Mouse (Mus musculus) right cerebral cortex, postnatal 10 days (tissue): ENCODE data around the gene Fbxo4.

Source experiments
- DNase-seq, 2 experiments: peaks; one replicate each; pipeline ENCODE4 v3.0.0; 2021; ENCODE audit warnings: low spot score in 2 of 2

Fbxo4 gene

DNA sequence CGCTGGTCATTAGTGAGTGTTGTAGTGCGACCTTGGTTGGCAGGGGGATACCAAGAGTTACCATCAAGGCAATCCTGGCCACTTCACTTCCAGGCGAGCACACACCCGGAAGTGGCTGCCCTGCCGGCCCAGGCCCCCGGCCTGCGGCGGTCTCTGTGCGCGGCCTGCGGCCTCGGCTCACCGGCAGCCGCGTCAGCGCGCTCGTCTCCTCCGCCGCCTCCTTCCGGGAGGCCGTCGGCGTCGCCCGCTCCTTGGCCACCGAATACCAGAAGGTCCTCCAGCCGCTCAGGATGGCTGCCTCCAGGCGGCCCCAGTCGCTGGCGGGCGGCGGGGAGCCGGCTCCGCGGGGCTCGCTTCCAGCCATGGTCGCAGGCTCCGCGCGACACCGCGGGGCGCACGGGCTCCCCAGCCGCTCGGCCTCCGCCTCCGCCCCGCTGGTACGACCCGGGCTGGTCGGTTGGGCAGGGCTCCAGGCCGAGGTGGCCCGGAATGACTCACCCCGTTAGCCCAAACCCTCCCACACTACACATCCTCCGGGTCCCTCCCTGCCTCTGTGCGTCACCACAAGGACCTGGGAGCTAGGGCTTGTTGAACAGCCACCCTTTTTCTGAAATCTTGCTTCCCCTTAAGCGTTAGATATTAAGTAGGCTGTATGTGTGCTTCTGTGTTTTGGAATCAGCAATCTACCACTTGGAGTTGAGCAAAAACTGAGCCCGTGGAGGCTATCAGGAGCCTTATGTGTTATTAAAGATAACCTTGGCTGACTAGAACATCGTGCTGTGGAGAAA, at the start of gene Fbxo4:
Gene Fbxo4 (minus strand): TSS at position 513 of the 788 bp plus-strand sequence.
- peak; percentile 79 to 80 for DNase-seq

DNA sequence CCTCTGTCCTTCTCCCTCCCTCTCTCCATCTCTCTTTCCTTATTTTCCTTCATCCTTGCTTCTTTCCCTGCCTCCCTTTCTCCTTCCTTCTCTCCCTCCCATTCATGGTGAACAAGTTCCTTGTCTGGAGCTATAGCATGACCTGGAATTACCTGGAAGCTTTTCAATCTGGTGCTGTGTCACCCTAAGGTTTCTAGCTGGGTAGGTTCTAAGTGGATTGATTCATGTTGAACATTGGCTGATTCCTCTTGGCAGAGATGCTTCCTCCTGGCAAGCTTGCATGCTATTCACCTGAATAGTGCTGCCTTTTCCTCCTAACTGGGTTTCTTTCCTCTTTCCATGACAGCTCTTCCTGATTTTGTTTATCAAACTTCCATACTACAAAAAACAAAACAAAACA, 49.6 kb upstream of the Fbxo4 start:
- no peak for DNase-seq

DNA sequence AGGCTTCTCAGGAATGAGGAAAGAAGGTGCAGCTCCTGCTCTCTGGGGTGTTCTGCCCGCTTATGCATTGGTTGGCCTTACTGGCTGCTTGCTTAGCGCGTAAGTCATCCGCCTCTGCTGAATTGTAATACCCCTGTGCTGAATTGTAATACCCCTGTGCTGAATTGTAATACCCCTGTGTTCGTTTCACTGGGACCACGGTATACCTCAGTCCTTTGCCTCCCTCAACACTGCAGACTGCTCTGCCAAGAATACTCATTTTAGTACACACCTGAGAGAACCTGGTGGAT, 49.0 kb upstream of the Fbxo4 start:
- DNase-seq = no peak

DNA sequence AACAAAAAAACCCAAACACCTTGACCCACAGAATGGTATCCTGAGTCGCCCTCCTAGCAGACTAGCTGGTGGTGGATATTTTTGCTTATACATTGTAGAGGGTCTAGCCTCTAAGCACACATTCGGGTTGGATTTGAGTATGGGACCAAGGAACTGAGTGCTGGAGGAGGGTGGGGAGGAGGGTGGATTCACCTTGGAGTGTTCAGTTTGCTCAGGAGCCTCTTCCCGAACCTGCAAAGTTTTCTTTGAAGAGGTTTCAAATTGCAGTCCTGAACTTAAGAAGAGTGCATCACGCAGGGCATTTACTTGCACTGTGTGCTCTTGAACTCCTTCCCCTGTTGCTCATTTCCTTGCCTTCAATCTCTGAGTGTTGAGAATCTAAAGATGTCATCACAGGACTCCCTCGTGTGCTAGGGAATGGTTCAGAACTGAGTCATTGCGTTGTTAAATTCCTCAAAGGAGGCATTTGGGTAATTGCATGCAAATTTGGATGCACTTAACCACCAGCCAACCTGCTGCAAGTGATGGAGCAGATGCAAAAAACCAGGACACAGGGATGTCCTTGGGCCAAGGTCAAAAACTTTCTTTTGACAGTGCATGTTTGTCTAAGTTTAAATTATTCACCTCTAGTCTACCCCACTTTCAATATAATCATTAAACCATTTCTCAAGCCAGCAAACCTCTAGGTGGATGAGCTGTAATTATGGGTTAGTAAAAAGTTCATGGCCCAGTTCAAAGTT, 48.5 kb upstream of the Fbxo4 start:
- DNase-seq = no peak

DNA sequence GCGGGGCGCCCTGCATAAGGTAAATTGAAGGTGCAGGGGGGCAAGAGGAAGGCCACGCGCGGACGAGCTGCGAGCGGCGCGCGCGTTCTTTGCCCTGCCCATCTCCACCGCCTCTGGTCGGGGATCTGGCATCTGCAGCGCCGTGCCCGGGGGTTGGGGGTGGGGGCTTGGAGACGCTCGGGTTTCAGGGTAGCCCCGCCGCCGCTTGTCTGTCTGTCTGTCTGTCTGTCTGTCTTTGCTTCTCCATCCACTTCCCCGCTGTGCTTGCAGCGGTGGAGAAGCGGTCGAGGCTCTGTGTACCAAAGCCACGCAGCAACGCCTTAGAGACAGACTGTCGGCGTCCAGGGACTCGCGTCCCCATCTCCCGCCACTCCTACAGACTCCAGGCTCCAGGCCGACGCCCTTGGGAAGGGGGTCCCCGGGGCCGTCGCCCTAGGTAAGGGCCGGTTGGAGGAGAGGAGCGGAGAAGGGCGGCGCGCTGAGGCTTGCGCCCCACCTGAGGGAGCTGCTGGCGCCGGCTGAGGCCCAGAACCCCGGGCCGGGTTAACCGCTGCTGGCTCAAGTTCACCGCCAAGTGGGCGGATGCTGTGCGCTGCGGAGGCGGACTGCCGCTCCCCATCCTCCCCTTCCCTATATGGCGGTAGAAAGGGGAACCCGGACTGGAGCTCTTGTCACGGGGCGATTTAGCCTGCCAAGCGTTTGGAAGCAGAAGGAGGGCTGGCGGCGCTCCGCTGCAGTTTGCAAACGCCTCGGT, 47.6 kb upstream of the Fbxo4 start:
- DNase-seq = peak; percentile 88 to 91

DNA sequence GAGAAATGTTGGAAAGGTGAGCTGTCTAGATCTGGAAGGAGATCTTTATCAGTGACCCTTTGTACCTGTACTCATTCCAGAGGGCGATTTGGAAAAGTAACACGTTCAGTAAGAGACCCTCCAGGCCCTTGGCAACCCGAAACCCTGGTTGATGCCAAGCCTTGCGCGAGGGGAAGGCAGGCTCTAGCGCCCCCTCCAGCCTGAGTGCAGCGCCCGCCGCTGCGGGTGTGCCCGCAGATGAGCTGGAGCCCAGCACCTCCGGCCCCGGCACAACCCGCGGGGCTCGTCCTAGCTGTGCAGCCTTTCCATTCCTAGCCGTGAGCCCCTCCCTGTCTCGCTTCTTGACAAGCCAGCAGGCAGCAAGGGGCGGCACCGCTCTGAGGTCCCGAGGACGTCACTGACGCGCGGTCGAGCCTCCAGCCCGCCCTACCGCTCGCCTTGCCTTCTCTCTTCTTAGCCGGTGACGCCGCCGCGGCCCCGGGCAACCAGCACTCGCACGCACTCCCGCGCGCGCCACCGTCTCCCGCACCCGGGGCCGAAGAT, 46.9 kb upstream of the Fbxo4 start, which contains the start of gene Oxct1:
Gene Oxct1 (plus strand): TSS at position 153 of the 543 bp plus-strand sequence.
- DNase-seq = peak; percentile 96 to 97

DNA sequence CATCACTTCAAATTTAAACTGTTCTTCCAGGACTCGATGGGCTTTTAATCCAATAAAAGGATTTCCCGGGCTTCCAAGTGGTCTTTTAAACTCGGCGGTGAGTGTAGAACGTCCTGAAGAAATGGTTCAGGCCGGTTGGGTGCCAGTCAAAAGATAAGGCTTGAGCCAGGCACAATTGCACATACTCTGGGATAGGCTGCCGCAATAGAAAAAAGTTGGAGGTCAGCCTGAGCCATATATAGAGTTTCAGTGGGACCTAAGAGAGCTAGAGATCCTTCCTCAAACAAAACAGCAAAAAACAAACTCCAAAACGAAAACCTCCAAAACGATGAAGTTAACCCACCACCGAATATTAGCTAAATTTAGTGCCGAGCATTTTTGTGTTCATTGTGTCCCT, 46.1 kb upstream of the Fbxo4 start:
- no peak for DNase-seq

DNA sequence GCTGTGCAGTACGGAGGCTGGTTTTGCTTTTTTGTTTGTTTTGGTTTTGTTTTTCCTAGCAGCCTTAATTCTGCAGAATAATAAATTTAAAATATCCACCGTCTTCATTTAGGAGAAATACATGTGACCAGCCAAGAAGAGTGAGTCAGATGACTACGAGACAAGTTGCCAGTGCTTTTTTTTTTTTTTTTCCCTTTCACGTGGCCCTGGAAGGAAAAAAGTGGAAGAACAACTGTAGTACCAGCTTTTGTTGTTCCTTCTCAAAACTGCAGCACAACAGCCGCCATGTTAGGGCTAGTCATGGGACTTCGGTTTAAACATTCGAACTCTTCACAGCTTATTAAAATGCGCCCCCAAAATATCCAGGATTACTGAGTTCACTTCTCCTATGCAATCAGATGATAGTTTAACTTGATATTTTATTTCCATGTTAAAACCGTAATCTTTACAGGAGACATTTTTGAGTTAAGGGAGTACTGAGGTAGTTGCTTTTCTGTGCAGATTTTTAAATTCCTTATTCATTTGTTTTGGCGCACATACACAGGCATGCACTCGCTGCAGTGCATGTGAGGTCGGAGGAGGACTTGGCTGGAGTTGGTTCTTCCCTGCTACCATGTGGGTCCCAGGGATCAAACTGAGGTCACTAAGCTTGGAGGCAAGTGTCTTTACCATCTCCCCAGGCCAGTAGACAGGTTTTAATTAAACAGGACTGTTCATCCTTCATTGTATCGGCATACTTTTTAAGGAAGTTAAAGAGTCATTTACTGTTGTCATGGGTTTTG, 45.5 kb upstream of the Fbxo4 start:
- no peak for DNase-seq

DNA sequence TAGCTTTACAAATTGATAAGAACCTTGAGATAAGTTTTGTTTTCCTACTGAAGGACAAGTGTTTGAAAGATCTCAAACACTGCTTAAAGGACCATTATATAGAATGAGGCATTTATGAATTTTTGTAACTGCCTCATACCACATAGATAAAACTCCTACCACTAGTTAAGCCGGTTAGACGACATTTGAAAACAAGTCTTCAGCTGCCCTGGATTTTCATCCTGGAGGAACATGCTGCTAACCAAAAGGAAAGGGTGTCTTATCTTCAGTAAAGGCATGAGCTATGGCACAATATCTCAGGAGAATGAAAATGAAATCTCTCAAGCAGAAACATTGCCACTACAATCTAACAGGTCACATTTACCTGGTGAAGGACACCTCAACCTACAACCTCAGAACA, 44.4 kb upstream of the Fbxo4 start:
- DNase-seq = no peak

DNA sequence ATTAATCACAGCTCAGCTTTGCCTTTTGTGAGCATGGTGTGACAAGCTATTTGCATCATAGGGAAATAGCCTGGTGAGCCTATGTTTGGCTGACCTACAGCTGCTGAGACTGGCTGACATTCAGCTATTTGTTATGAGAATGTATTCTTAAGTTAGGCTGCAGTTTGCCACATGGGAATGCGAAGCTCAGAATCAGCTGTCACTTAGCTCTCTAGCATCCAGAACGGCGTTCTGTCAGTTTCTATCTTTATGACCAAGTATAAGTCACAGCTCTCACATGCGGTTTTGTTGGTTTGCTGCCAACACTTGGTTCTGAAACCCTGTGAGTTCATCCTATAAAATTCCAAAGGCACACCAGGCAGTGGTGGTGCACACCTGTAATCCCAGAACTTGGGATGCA, 41.3 kb upstream of the Fbxo4 start:
- peak in 1 of 2 experiments; percentile 36 for DNase-seq

DNA sequence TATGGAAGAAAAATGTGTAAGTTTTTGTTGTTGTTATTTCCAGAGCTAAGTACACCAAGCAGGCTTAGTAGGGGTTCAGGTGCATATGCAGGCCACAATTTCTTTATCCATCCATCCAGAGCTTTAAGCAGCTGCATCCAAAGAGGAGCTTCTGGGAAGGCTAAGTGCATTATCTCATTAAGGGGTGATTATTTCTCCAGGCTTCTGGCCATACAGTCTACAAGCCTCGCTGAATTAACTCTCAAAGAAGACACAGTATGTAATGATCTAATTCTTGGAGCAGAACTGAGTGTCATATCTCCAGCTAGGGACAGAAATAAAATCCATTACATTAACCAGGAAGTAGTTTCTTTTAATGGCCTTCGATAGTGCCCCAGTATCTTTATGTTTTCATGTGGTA, 34.5 kb upstream of the Fbxo4 start:
- DNase-seq = no peak

DNA sequence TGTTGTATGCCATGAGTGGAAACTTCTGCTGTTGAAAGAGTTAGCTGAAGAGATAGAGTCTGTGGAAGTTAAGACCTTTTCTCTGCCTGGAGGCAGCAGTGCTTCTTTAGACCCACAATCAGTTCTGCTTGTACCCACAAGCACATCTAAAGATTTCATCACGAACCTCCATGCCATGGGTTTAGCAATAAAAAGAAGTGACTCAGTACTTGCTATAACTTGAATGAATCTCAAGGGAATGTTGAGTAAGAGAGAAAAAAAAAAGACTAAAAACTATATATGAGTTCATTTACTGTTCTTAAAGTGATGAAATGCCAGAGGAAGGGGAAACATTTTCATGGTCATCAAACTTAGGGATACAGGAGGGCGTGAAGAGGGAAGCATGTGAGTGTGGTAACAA, 21.2 kb upstream of the Fbxo4 start:
- DNase-seq = no peak

DNA sequence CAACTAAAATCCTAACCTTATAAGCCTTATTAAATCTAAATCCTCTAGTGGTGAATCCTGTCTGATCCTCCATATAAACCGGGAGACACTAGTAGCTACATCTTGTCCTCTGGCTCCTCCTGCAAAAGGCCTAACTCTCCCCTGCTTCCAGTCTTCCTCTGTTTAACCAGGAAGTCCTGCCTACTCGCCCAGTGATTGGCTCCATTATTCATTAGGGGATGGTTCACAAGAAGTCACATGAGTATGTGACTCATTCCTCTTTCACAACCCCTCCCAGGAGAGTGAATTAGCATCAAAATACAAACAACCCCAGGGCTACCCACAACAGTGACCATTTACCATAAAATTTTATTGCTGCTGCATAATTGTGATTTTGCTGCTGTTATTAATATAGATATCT, 19.8 kb upstream of the Fbxo4 start:
- DNase-seq = no peak

DNA sequence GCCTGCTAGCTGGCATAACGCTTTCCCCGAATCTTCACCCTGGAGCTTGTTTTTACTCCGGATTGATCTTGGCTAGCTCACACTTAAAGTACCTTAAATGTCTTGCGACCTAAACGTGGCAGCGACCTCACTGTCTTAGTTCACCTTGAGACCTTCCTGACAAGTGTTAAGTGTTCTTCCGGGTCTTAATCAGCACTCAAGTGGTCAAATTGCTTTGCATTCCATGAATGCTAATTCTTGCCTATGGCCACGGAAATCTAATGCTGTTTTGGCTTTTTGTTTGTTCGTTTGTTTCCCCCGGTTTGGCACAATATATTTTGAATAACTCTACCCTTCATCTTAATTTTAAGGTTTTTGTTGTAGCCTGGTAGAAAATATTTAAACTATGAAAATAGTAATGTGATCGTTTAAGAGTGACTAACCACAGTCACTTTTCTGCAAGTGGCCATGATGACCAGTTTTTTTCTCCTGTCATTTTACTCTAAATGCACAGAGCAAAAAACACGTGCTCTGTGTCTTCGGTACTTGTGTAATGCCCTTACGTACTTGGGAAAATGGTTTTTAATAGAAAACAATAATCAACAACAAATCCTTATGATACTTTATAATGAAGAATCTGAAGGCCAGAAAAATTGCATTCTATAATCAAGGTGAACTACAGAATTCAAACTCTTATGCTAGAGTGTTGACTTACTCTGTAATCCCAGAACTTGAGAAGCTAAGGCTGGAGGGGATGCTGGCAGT, 17.1 kb upstream of the Fbxo4 start:
- no peak for DNase-seq

DNA sequence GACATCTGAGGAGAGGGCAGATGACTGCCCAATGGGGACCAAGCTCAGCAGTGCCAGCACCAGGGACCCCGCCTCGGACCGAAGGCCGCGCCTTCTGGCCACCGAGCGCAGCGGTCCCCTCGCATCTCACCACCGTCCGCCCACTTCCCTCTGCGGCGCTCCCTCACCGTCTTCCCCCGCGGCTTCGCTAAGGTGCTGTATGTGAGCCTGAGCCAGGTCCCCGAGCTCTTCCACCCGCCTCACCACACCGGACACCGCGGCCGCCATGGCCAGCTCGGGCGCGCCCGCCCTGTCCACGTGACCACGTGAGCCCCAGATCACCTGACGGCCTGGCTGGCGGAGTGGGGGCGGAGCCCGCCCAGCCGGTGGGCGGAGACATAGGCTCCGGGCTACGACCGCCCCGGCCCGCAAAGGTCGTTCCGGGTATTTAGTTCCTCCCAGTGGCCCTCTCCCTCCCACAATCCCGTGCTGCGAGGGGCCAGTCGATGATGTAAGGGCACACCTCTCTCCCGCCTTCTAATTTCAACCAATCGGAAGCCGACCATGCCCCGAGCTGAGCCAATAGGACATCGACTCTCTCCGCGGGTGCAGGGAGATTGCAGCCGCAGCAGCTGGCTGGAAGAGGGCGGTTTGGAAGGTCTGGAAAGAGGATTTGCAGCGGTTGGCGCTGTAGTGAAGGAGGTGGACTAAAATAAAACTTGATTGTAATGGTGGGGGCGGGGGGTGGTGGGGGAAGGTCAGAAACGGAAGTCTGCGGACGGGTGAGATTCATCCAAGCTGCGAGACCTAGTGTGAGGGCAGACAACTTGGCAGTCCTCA, 16.3 kb upstream of the Fbxo4 start, which contains the start of gene AW549877:
Gene AW549877 (minus strand): TSS at position 297 of the 819 bp plus-strand sequence.
- peak; percentile 98 to 99 for DNase-seq

DNA sequence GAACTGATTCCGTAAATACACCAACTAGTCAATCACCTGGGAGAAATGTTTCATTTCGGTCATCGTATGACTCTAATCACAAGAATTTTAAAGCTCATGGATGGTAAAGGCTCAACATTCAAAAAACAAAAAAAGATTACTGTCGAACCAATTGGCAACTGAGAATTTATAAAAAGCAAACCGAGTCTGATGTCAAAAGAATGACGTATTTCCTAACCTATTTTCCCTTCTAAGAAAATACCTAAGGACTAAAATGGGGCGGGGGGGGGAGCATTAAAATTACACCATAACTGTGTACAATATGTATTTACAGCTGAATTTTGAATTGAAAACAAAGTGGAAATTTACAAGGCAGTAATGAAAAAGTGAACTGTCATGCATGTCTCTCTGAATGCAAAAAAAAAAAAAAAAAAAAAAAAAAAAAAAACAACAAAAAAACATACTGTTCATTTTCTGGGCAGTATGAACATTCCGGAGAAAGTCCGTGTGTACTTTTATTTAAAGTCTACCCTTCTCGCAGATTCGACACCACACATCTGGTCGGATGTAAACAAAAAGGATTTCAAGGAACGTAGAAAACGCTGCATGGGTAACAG, 15.6 kb upstream of the Fbxo4 start:
- no peak for DNase-seq

DNA sequence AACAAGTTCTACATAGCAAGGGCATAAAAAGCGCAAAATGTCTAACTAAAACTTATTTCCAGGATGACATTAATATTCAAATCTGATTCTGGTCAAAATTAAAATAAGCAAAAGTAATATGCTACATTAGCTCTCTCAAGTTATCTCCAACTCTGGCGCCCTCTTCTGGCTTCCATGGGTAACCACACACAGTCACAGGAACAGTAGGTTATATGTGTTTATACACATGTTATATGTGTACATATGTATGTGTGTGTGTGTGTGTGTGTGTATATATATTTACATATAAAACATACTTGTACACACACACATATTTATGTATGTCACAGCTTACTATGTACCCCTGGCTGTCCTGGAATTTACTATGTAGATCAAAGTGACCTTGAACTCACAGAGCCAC, 8.6 kb upstream of the Fbxo4 start:
- peak in 1 of 2 experiments; percentile 64 for DNase-seq

DNA sequence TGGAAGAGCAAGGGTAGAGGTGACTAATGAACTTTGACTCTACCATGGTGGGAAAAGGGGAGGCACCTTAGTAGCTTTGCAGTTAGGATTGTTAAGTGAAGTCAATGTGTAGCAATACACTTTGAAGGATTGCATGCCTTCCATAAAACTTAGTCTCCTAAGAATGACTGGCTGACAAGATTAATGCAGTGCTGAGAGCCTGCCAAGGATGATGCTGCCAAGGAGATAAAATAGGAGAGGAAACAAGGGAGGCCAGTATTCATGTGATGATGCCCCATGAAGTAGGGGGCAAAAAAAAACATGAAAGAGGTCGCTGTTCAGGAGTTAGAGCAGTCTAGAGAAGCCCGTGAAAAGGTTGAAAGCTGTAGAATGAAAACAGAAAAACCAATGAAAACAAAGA, 5.5 kb upstream of the Fbxo4 start:
- DNase-seq = no peak

DNA sequence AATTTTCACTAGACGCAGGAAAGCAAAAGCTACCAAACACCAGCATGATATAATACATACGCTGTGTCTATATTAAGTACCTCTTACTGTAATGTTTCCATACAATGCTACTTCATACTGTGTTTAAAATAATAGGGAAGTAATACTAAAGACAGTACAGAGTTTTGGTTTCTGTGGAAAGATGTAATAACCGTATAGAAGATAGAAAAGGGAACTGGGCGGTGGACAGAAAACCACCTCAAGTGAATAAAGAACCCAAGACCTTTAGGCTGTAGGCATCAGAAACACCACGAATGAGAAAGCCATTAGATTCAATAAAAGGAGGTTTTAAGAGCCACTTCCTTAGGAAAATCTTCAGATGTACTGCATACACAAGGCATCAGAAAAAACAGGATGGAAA, 3.4 kb upstream of the Fbxo4 start:
- no peak for DNase-seq

DNA sequence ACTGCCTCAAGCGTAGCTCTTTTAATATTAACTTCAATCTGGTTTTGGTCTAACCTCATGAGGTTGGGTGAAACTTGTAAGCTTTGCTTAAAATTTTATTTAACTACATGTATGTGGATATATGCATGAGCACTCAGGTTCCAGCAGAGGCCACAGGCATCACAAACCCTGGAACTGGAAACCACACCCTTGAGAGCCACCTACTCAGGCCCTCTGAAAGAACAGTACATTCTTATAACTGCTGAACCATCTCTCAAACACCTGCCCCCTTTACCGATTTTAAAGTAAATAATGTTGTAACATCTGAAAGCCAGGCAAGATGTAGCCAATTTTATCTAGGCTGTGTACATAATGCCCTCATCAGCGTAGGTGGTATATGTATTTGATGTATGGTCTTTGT, 498 bp upstream of the Fbxo4 start:
- no peak for DNase-seq
